Mouse (Mus musculus): Measurements from ENCODE around the gene Sco1. TPM values are rescaled to one million over a fixed set of nuclear protein-coding genes. Genes with fewer than 3 reads are reported as not detected.

The Sco1 gene
- total RNA-seq, 2 experiments from 2014 or later = 9.9 to 12.0 TPM

DNA sequence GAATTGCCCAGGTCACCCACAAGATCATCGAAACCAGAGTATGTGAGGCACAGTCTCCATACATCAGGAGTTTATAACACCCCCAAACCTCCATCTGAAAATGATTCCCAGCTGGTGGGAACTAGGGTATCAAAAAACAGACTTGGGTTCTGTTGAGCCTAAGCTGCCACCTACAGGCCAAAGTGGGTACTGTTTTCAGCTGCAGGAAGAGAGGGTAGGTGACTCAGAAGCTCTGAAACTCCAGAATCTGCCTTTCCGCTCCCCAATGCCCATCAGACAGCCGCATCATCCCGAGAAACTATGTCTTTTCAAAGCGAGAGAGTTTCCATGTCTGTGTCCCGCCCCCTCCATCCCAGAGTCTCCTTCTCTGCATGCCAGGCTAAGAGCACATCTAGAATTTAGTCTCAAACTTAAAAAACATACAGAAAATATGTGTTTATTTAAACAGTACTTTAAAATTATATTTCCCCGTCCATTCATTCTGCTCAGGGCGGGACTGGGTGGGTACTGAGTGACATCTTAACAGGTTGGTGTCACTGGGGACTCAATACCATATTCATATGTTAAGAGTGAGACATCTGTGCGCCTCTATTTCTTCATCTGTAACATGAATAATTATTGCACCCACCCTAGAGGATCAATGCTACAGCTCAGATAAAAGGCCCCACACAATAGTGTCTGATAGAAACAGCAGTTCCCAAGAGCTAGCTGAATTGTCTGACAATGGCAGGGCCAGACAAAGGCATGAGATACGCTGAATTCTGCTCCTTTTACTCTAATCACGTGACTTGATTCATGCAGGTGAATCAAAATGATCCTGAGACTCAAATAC is 59.8 kb downstream of the Sco1 start:
- peak; percentile 74 for DNase-seq
- intact Hi-C loops (cut with DNase I) = loop anchor here (2.0 to 5.0 kb wide), 5 partner anchors 120 to 565 kb away; partner anchors contain the start of gene Gas7

DNA sequence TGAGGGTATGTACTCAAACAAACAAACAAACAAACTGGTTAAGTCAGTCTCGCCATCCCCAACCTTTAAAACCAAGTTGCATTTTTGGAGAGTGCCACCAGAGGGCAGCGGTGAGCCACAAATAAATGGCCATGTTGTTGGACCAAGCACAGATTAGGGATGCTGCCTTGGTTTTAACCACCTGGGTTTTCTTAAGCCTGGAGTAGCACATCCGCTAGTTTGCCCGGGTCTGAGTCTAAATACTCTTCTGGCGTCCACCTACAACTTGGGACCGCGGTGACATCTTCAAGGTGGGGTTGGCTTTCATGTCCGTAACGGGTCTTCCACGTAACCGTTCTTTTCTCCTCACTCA is 60.4 kb downstream of the Sco1 start:
- peak; percentile 74 for DNase-seq
- intact Hi-C loops (cut with DNase I) = loop anchor here (2.0 to 5.0 kb wide), 5 partner anchors 119 to 564 kb away; partner anchors contain the start of gene Gas7

DNA sequence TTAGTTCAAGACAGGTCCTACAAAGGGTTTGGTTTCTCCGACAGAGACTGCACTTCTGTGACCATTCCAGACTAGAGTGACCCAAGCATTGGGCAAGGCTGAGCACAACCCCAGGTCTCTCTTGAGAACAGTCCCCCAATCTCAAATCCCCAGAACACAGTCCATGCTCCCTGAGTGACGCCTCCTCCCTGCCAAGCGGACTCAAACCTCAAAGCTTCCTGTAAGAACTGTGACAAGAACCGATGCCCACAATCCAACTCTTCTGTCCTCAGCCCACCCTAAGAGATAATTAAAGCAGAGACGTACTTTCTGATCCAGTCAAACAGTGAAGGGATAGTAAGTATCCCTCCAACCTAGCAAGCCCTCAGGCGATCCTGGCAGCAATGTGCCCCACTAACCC is 60.9 kb downstream of the Sco1 start:
- intact Hi-C loops (cut with DNase I) = loop anchor here (2.0 to 5.0 kb wide), 5 partner anchors 119 to 564 kb away; partner anchors contain the start of gene Gas7
- no peak for DNase-seq

DNA sequence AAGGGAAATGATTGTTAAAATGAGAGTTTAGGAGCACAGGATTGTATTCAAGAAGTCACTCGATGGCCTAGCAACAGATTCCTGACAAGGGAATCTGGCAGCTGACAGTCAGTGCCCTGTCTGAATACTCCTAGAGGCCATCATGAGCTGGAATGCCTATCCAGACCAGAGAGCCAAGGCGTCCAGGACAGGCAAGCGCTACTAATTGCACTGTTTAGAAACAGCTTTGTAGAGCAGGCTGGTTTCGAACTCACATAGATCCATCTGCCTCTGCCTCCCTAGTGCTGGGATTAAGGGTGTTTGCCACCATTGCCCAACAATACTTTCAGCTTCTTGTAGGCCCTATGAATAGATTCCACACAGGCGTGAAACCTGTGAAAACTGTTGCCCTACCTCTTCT is 61.8 kb downstream of the Sco1 start:
- DNase-seq = no peak
- intact Hi-C loops (cut with DNase I) = loop anchor here (5.0 kb wide), 4 partner anchors 118 to 563 kb away; partner anchors contain the start of gene Gas7

DNA sequence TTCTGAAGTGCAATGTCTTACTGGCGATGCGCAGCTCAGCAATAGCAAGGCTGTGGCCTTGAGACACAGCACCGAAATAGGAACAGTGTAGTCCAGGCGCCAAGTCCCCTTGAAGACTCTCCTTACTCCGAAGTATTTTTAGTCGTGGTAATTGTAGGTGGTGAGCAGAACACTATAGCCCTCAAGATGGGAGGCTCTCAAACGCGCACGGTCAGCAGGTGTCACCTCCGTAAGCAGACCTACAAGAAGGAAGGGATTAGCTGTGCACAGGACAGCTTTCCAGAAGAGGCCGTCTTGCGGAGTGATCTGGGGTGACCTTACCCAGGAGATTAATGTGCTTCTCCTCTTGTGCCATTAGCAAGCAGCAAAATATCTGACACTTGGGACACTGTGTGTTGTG is 62.4 kb downstream of the Sco1 start:
- intact Hi-C loops (cut with DNase I) = loop anchor here (5.0 kb wide), 4 partner anchors 117 to 562 kb away; partner anchors contain the start of gene Gas7
- no peak for DNase-seq

Small RNA genes within 50 kb of the gene (microRNA-seq; reads per million reads assigned to microRNA genes)
- not detected for gene Mir6923

Other genes with a start within 250 kb of the Sco1 start
- gene Pirt, start 140.7 kb upstream of the Sco1 start, total RNA-seq (2021) = under 1 TPM in 1 of 2 experiments, not detected in 1; 0.14 TPM
- not detected for gene Tmem238l, start 96.0 kb upstream of the Sco1 start, total RNA-seq (2021)
- under 1 TPM; 0.52 to 0.74 TPM for gene Tmem220, start 27.5 kb upstream of the Sco1 start, total RNA-seq (2021)
- 10 to 100 TPM; 24.1 to 26.2 TPM for gene Adprm, start 76 bp upstream of the Sco1 start, total RNA-seq (2021)
- 1 to 10 TPM; 2.2 to 2.4 TPM for gene Myh3, start 25.6 kb downstream of the Sco1 start, total RNA-seq (2021)
- under 1 TPM; 0.48 to 0.56 TPM for gene Myh2, start 118.4 kb downstream of the Sco1 start, total RNA-seq (2021)
- under 1 TPM; 0.30 to 0.32 TPM for gene Myh1, start 147.4 kb downstream of the Sco1 start, total RNA-seq (2021)
- under 1 TPM; 0.28 to 0.34 TPM for gene Myh4, start 185.4 kb downstream of the Sco1 start, total RNA-seq (2021)
- gene Myh8, start 224.5 kb downstream of the Sco1 start, total RNA-seq (2021) = under 1 TPM; 0.64 to 0.89 TPM